Mouse (Mus musculus): Measurements from ENCODE around the gene Csf3. TPM values are rescaled to one million over a fixed set of nuclear protein-coding genes. Genes with fewer than 3 reads are reported as not detected.

The Csf3 gene
- total and polyA plus RNA-seq, 3 experiments = 0.18 TPM; not detected in 2

GRCm38 (mm10) chr11:98734020-98734419 lies 33.0 kb downstream of the Csf3 start:
- Histone ChIP-seq H3K79me2 (ENCODE audit: control insufficient read depth, insufficient read depth, low read length, poor library complexity) (no peaks in the 10 kb centered on the region; the same call in 1 of the 2 replicates), H3K9me3 (replicated peaks; ENCODE audit: insufficient read depth, low read length) (no peaks in the 10 kb centered on the region), H3K9ac (ENCODE audit: control insufficient read depth, low read depth, low read length, poor library complexity, severe bottlenecking) (no peak overlapping the region), H3K36me3 (ENCODE audit: control insufficient read depth in 1 of 2, insufficient read depth in 2 of 2, low read length in 2 of 2) (peaks cover 0 to 16% of the 10 kb centered on the region in 2 experiments; a peak in 2 of 4 replicates), H3K4me3 (ENCODE audit: control insufficient read depth in 1 of 2, insufficient read depth in 1 of 2, low read depth in 2 of 2, low read length in 2 of 2) (no peak overlapping the region), H3K27me3 (ENCODE audit: control insufficient read depth in 1 of 2, insufficient read depth in 2 of 2, low read length in 2 of 2) (peaks cover 0 to 3% of the 10 kb centered on the region in 2 experiments; a peak in 1 of 4 replicates), H3K4me1 (ENCODE audit: control insufficient read depth in 1 of 2, insufficient read depth in 2 of 2, low read length in 2 of 2) (peaks cover 6 to 19% of the 10 kb centered on the region in 2 experiments), H3K27ac (ENCODE audit: control insufficient read depth, low read depth, low read length) (no peak overlapping the region)
- TF ChIP-seq MAZ (IDR thresholded peaks at IDR 0.05; ENCODE audit: low read depth, low read length) (no peak), GATA1 (IDR thresholded peaks at IDR 0.05; ENCODE audit: low read depth, low read length) (no peak), SMC3 (IDR thresholded peaks at IDR 0.05; ENCODE audit: low read depth, low read length) (peak; percentile 92), CTCF (IDR thresholded peaks at IDR 0.05 in 2 of 3, conservative IDR thresholded peaks at IDR 0.05 in 1 of 3; ENCODE audit: control insufficient read depth in 1 of 3, insufficient read depth in 1 of 3, low read depth in 2 of 3, low read length in 3 of 3, poor library complexity in 1 of 3, severe bottlenecking in 1 of 3) (peak; percentile 72 to 90 (median 84)), HCFC1 (IDR thresholded peaks at IDR 0.05; ENCODE audit: low read depth, low read length) (0 out of 2 replicates have a peak, but pooled peaks have one; percentile 22), ELF1 (IDR thresholded peaks at IDR 0.05; ENCODE audit: low read depth, low read length) (no peak), RAD21 (IDR thresholded peaks at IDR 0.05; ENCODE audit: low read depth, low read length) (peak; percentile 95), CHD1 (IDR thresholded peaks at IDR 0.05; ENCODE audit: low read depth, low read length) (no peak), ZNF384 (IDR thresholded peaks at IDR 0.05; ENCODE audit: low read depth, low read length) (peak; percentile 24; the same call in 1 of the 2 replicates), EP300 (IDR thresholded peaks at IDR 0.05; ENCODE audit: low read depth in 1 of 2, low read length in 2 of 2) (0 out of 4 replicates have a peak, but pooled peaks of 1 of the 2 experiments have one; percentile 5), UBTF (IDR thresholded peaks at IDR 0.05; ENCODE audit: borderline replicate concordance, insufficient read depth, low read depth, low read length) (no peak), MYC (IDR thresholded peaks at IDR 0.05; ENCODE audit: low read depth, low read length) (no peak), SIN3A (IDR thresholded peaks at IDR 0.05; ENCODE audit: low read length) (peak; percentile 52; the same call in 1 of the 2 replicates), ZC3H11A (IDR thresholded peaks at IDR 0.05; ENCODE audit: low read depth, low read length) (peak; percentile 89), POLR2A (IDR thresholded peaks at IDR 0.05; ENCODE audit: control insufficient read depth in 1 of 2, insufficient read depth in 1 of 2, low read depth in 1 of 2, low read length in 2 of 2, poor library complexity in 1 of 2) (no peak)
- DNase-seq (ENCODE audit: low read depth, low spot score) = peak; percentile 72

GRCm38 (mm10) chr11:98735111-98735510 lies 34.0 kb downstream of the Csf3 start:
- H3K79me2 ChIP-seq (ENCODE audit: control insufficient read depth, insufficient read depth, low read length, poor library complexity) = no peaks in the 10 kb centered on the region
- H3K4me3 ChIP-seq (ENCODE audit: control insufficient read depth in 1 of 2, insufficient read depth in 1 of 2, low read depth in 2 of 2, low read length in 2 of 2) = no peak overlapping the region
- peaks cover 0 to 3% of the 10 kb centered on the region in 2 experiments; a peak in 1 of 4 replicates for H3K27me3 ChIP-seq (ENCODE audit: control insufficient read depth in 1 of 2, insufficient read depth in 2 of 2, low read length in 2 of 2)
- peak; percentile 42; the same call in 1 of the 2 replicates for TF ChIP-seq ZNF384 (IDR thresholded peaks at IDR 0.05; ENCODE audit: low read depth, low read length)
- no peak for TF ChIP-seq EP300 (IDR thresholded peaks at IDR 0.05; ENCODE audit: low read depth in 1 of 2, low read length in 2 of 2)
- peaks cover 0 to 18% of the 10 kb centered on the region in 2 experiments; a peak in 2 of 4 replicates for H3K36me3 ChIP-seq (ENCODE audit: control insufficient read depth in 1 of 2, insufficient read depth in 2 of 2, low read length in 2 of 2)
- DNase-seq (ENCODE audit: low read depth, low spot score) = no peak
- H3K4me1 ChIP-seq (ENCODE audit: control insufficient read depth in 1 of 2, insufficient read depth in 2 of 2, low read length in 2 of 2) = peaks cover 9 to 23% of the 10 kb centered on the region in 2 experiments
- H3K27ac ChIP-seq (ENCODE audit: control insufficient read depth, low read depth, low read length) = no peak overlapping the region
- no peaks in the 10 kb centered on the region for H3K9me3 ChIP-seq (replicated peaks; ENCODE audit: insufficient read depth, low read length)
- no peak overlapping the region for H3K9ac ChIP-seq (ENCODE audit: control insufficient read depth, low read depth, low read length, poor library complexity, severe bottlenecking)

All from MEL (cell line).